17 mouse cellular contexts compared by ENCODE assay signal in genomic region chr2:117787321-117787720, GRCm38 (mm10).
DNase-seq lines count a peak whose midpoint lies in the region; ATAC-seq and TF ChIP-seq lines count a peak whose summit lies in the region.
"Had no signal": no experiment of that assay in that cellular context is flagged by ENCODE, and none has a peak within 500 bp of the region (broad histone marks: within the 10 kb centered on the region; RNA-seq: fewer than 3 reads in every experiment).

No protein-coding gene starts in this region.

- H3K4me2 ChIP-seq in heart, postnatal 0 days (ENCODE audit: low read depth, low read length), result no peak overlapping the region
- no peak overlapping the region for H3K4me2 ChIP-seq in liver, embryonic 14.5 days (ENCODE audit: low read depth)
- H3K4me2 ChIP-seq in liver, embryonic 12.5 days, result no peak overlapping the region
- H3K4me2 ChIP-seq in forebrain, embryonic 12.5 days, result no peak overlapping the region
- H3K4me2 ChIP-seq: limb, embryonic 12.5 days; neural tube, embryonic 13.5 days had no signal

- WGBS in heart, postnatal 0 days, result 83% methylated on average over 1 of the region's 1 CpGs
- 40% methylated on average over 1 of the region's 1 CpGs for WGBS in liver, embryonic 14.5 days (ENCODE audit: insufficient replicate concordance)
- WGBS in liver, embryonic 12.5 days (ENCODE audit: insufficient replicate concordance), result 48% methylated on average over 1 of the region's 1 CpGs
- 72% methylated on average over 1 of the region's 1 CpGs for WGBS in forebrain, embryonic 12.5 days

- no peak overlapping the region for H3K9ac ChIP-seq in heart, postnatal 0 days (replicated peaks; ENCODE audit: low read depth, low read length)
- no peak overlapping the region for H3K9ac ChIP-seq in liver, embryonic 14.5 days (replicated peaks)
- H3K9ac ChIP-seq in liver, embryonic 12.5 days, result no peak overlapping the region
- H3K9ac ChIP-seq in forebrain, embryonic 12.5 days, result no peak overlapping the region
- H3K9ac ChIP-seq: limb, embryonic 12.5 days; neural tube, embryonic 13.5 days had no signal

- no peaks in the 10 kb centered on the region for H3K9me3 ChIP-seq in heart, postnatal 0 days (replicated peaks; ENCODE audit: control insufficient read depth, low read length)
- H3K9me3 ChIP-seq in liver, embryonic 14.5 days (ENCODE audit: control insufficient read depth, low read length), result no peaks in the 10 kb centered on the region
- H3K9me3 ChIP-seq in liver, embryonic 12.5 days (replicated peaks), result no peaks in the 10 kb centered on the region
- H3K9me3 ChIP-seq in E14TG2a.4 (ENCODE audit: low read length), result no peaks in the 10 kb centered on the region
- H3K9me3 ChIP-seq in forebrain, embryonic 12.5 days, result no peaks in the 10 kb centered on the region
- H3K9me3 ChIP-seq: embryonic facial prominence, embryonic 10.5 days; limb, embryonic 12.5 days; neural tube, embryonic 13.5 days had no signal

- no peak for TF ChIP-seq EP300 in heart, postnatal 0 days (IDR thresholded peaks at IDR 0.05; ENCODE audit: low read depth)
- TF ChIP-seq EP300 in liver, embryonic 14.5 days (IDR thresholded peaks at IDR 0.05; ENCODE audit: low read depth), result no peak

- TF ChIP-seq CTCF in heart, postnatal 0 days (IDR thresholded peaks at IDR 0.05; ENCODE audit: low read depth), result peak; percentile 26; the same call in 1 of the 2 replicates
- peak; percentile 25; the same call in 1 of the 2 replicates for TF ChIP-seq CTCF in liver, embryonic 14.5 days (IDR thresholded peaks at IDR 0.05; ENCODE audit: low read depth)
- 0 out of 2 replicates have a peak, but pooled peaks have one; percentile 7 for TF ChIP-seq CTCF in E14TG2a.4 (conservative IDR thresholded peaks at IDR 0.05; ENCODE audit: low read length)

- ATAC-seq in heart, postnatal 0 days (ENCODE audit: insufficient read depth, low read depth), result no peak
- no peak for ATAC-seq in liver, embryonic 14.5 days (ENCODE audit: insufficient read depth)
- no peak for ATAC-seq in liver, embryonic 12.5 days
- ATAC-seq in megakaryocyte progenitor cell, adult 5-6 weeks (replicated peaks; ENCODE audit: poor library complexity), result peak; percentile 74
- no peak for ATAC-seq in forebrain, embryonic 12.5 days (ENCODE audit: low FRiP score)
- ATAC-seq: hindbrain, embryonic 16.5 days; midbrain, embryonic 16.5 days had no signal

- no peak for DNase-seq in heart, postnatal 0 days (ENCODE audit: low spot score)
- no peak for DNase-seq in heart, adult 11 months
- DNase-seq in liver, embryonic 14.5 days (ENCODE audit: low read depth in 3 of 3, low spot score in 3 of 3), result no peak
- DNase-seq in retina, embryonic 14.5 days (ENCODE audit: low spot score), result no peak
- DNase-seq: kidney, postnatal 4 days; retina, postnatal 1 day; thymus, postnatal 25 days had no signal

- no peak overlapping the region for H3K27ac ChIP-seq in heart, postnatal 0 days (ENCODE audit: low read depth)
- no peak overlapping the region for H3K27ac ChIP-seq in liver, embryonic 14.5 days
- H3K27ac ChIP-seq in liver, embryonic 12.5 days, result no peak overlapping the region
- no peak overlapping the region for H3K27ac ChIP-seq in forebrain, embryonic 12.5 days
- H3K27ac ChIP-seq: embryonic facial prominence, embryonic 10.5 days; limb, embryonic 12.5 days; macrophage; neural tube, embryonic 13.5 days had no signal

- H3K4me3 ChIP-seq in heart, postnatal 0 days (ENCODE audit: low read depth, low read length), result no peak overlapping the region
- no peak overlapping the region for H3K4me3 ChIP-seq in liver, embryonic 14.5 days (ENCODE audit: insufficient read depth in 1 of 2, low read depth in 2 of 2, low read length in 2 of 2)
- H3K4me3 ChIP-seq in liver, embryonic 12.5 days, result no peak overlapping the region
- no peak overlapping the region for H3K4me3 ChIP-seq in E14TG2a.4 (replicated peaks; ENCODE audit: low read length)
- no peak overlapping the region for H3K4me3 ChIP-seq in forebrain, embryonic 12.5 days (replicated peaks)
- H3K4me3 ChIP-seq: embryonic facial prominence, embryonic 10.5 days; limb, embryonic 12.5 days; neural tube, embryonic 13.5 days had no signal

- no peaks in the 10 kb centered on the region for H3K4me1 ChIP-seq in heart, postnatal 0 days (ENCODE audit: control insufficient read depth, insufficient read depth)
- H3K4me1 ChIP-seq in liver, embryonic 14.5 days (replicated peaks; ENCODE audit: control insufficient read depth in 2 of 2, insufficient read depth in 2 of 2, low read length in 1 of 2), result no peaks in the 10 kb centered on the region
- H3K4me1 ChIP-seq in liver, embryonic 12.5 days, result no peaks in the 10 kb centered on the region
- no peaks in the 10 kb centered on the region for H3K4me1 ChIP-seq in E14TG2a.4 (replicated peaks; ENCODE audit: low read depth, low read length)
- no peaks in the 10 kb centered on the region for H3K4me1 ChIP-seq in forebrain, embryonic 12.5 days
- H3K4me1 ChIP-seq: embryonic facial prominence, embryonic 10.5 days; limb, embryonic 12.5 days; neural tube, embryonic 13.5 days had no signal

- H3K36me3 ChIP-seq in heart, postnatal 0 days (replicated peaks; ENCODE audit: control insufficient read depth, insufficient read depth, low read length), result no peaks in the 10 kb centered on the region
- no peaks in the 10 kb centered on the region for H3K36me3 ChIP-seq in liver, embryonic 14.5 days (replicated peaks; ENCODE audit: control insufficient read depth, insufficient read depth, low read depth)
- H3K36me3 ChIP-seq in liver, embryonic 12.5 days, result no peaks in the 10 kb centered on the region
- H3K36me3 ChIP-seq in E14TG2a.4 (ENCODE audit: insufficient read depth, low read length), result no peaks in the 10 kb centered on the region
- H3K36me3 ChIP-seq in forebrain, embryonic 12.5 days (replicated peaks), result no peaks in the 10 kb centered on the region
- H3K36me3 ChIP-seq: embryonic facial prominence, embryonic 10.5 days; limb, embryonic 12.5 days; neural tube, embryonic 13.5 days had no signal

- H3K27me3 ChIP-seq in heart, postnatal 0 days (ENCODE audit: control insufficient read depth, insufficient read depth, low read length), result no peaks in the 10 kb centered on the region
- H3K27me3 ChIP-seq in liver, embryonic 14.5 days (ENCODE audit: control insufficient read depth, insufficient read depth, low read length), result no peaks in the 10 kb centered on the region
- H3K27me3 ChIP-seq in liver, embryonic 12.5 days (replicated peaks), result no peaks in the 10 kb centered on the region
- no peaks in the 10 kb centered on the region for H3K27me3 ChIP-seq in E14TG2a.4 (ENCODE audit: insufficient read depth, low read length)
- H3K27me3 ChIP-seq in forebrain, embryonic 12.5 days, result no peaks in the 10 kb centered on the region
- H3K27me3 ChIP-seq: limb, embryonic 12.5 days; neural tube, embryonic 13.5 days had no signal
